Mouse (Mus musculus) stomach, embryonic 14.5 days (tissue): ENCODE data around the gene Fam110a. TPM values are rescaled to one million over a fixed set of nuclear protein-coding genes. Genes with fewer than 3 reads are reported as not detected.

Source experiments
- ATAC-seq: fragments of 200-750 bp; cut with Nextera tagmentation; 2 replicates; pipeline ENCODE4 v1.8.0; 2017; ENCODE audit warnings: low read depth, moderate TSS enrichment; ENCODE audit not compliant: insufficient number of reproducible peaks, insufficient read depth, low FRiP score
- H3K27ac ChIP-seq: fragments of 300-500 bp; sonication (generic); 2 replicates; pipeline ENCODE4 v1.5.1; 2014; ENCODE audit warnings: mild to moderate bottlenecking, low read length, moderate library complexity, mixed read lengths
- H3K27me3 ChIP-seq: fragments of 300-500 bp; sonication (generic); 2 replicates; pipeline ENCODE4 v1.6.1; 2014; ENCODE audit warnings: low read length, control low read depth, mixed read lengths; ENCODE audit not compliant: control insufficient read depth, insufficient read depth
- H3K36me3 ChIP-seq: fragments of 300-500 bp; sonication (generic); 2 replicates; pipeline ENCODE4 v1.6.1; 2014; ENCODE audit warnings: mild to moderate bottlenecking, control low read depth, low read length, moderate library complexity, mixed read lengths; ENCODE audit not compliant: control insufficient read depth, insufficient read depth
- H3K4me1 ChIP-seq: fragments of 300-500 bp; sonication (generic); 2 replicates; pipeline ENCODE4 v1.6.1; 2014; ENCODE audit warnings: low read length, control low read depth, mixed read lengths; ENCODE audit not compliant: control insufficient read depth, insufficient read depth
- H3K4me2 ChIP-seq: fragments of 300-500 bp; sonication (generic); replicated peaks from 2 replicates; pipeline ENCODE4 v1.6.1; 2014; ENCODE audit warnings: low read depth, low read length, control low read depth
- H3K4me3 ChIP-seq: fragments of 300-500 bp; sonication (generic); 2 replicates; pipeline ENCODE4 v1.5.1; 2014; ENCODE audit warnings: low read depth, low read length, control low read depth
- H3K9ac ChIP-seq: fragments of 300-500 bp; sonication (generic); replicated peaks from 2 replicates; pipeline ENCODE4 v1.6.1; 2014; ENCODE audit warnings: low read depth, mild to moderate bottlenecking, control low read depth, low read length, moderate library complexity, mixed read lengths
- H3K9me3 ChIP-seq: fragments of 300-500 bp; sonication (generic); 2 replicates; pipeline ENCODE4 v1.6.1; 2016; ENCODE audit warnings: low read depth, low read length, control low read depth; ENCODE audit not compliant: control insufficient read depth
- WGBS: fragments of 180-500 bp; shearing (Covaris S2); extraction: QIAGEN DNeasy Blood & Tissue Kit; methylation state at CpG from one replicate; pipeline ENCODE4 v1.1.7; 2014; 5-methylcytosine and 5-hydroxymethylcytosine counted together
- polyA plus RNA-seq: library from polyadenylated mRNA; unstranded; fragments of >200 nt; fragmentation: Nextera tagmentation; extraction: Ambion mirVana; gene quantifications from 2 replicates; pipeline ENCODE4 v1.2.1, GENCODE M21; 2014

Gene Fam110a
- polyA plus RNA-seq, 1 experiment from 2014 or later: 27.4 TPM

GRCm38 (mm10) chr2:151944106-151944505, 35.9 kb downstream of the Fam110a start:
- H3K4me1 ChIP-seq: no peaks in the 10 kb centered on the region
- H3K27ac ChIP-seq: no peak overlapping the region
- 85% methylated on average over 2 of the region's 2 CpGs for WGBS
- no peak for ATAC-seq
- no peak overlapping the region for H3K9ac ChIP-seq
- H3K4me2 ChIP-seq: no peak overlapping the region
- no peaks in the 10 kb centered on the region for H3K36me3 ChIP-seq
- no peaks in the 10 kb centered on the region for H3K9me3 ChIP-seq
- H3K27me3 ChIP-seq: no peaks in the 10 kb centered on the region
- H3K4me3 ChIP-seq: no peak overlapping the region

GRCm38 (mm10) chr2:151941269-151941668, 38.8 kb downstream of the Fam110a start:
- no peaks in the 10 kb centered on the region for H3K27me3 ChIP-seq
- WGBS: 19% methylated on average over 2 of the region's 2 CpGs
- H3K4me2 ChIP-seq: no peak overlapping the region
- H3K27ac ChIP-seq: no peak overlapping the region
- H3K9ac ChIP-seq: no peak overlapping the region
- H3K4me1 ChIP-seq: 0 out of 2 replicates have a peak, but pooled peaks cover 9% of the 10 kb centered on the region
- no peak overlapping the region for H3K4me3 ChIP-seq
- ATAC-seq: no peak
- H3K9me3 ChIP-seq: no peaks in the 10 kb centered on the region
- no peaks in the 10 kb centered on the region for H3K36me3 ChIP-seq

GRCm38 (mm10) chr2:151939651-151940420, 40.2 kb downstream of the Fam110a start:
- Histone ChIP-seq H3K9me3 (no peaks in the 10 kb centered on the region), H3K4me2 (no peak overlapping the region), H3K4me1 (0 out of 2 replicates have a peak, but pooled peaks cover 9% of the 10 kb centered on the region), H3K9ac (no peak overlapping the region), H3K4me3 (no peak overlapping the region), H3K27me3 (no peaks in the 10 kb centered on the region), H3K36me3 (no peaks in the 10 kb centered on the region), H3K27ac (no peak overlapping the region)
- no peak for ATAC-seq
- WGBS: 80% methylated on average over 5 of the region's 5 CpGs

GRCm38 (mm10) chr2:151938780-151939200, 41.2 kb downstream of the Fam110a start:
- peak; percentile 73; the same call in 1 of the 2 replicates for ATAC-seq
- Histone ChIP-seq H3K9me3 (no peaks in the 10 kb centered on the region), H3K9ac (no peak overlapping the region), H3K4me2 (no peak overlapping the region), H3K27ac (peak overlapping the region; percentile 35; the same call in 1 of the 2 replicates), H3K27me3 (no peaks in the 10 kb centered on the region), H3K4me3 (no peak overlapping the region), H3K4me1 (0 out of 2 replicates have a peak, but pooled peaks cover 9% of the 10 kb centered on the region), H3K36me3 (no peaks in the 10 kb centered on the region)
- WGBS: 25% methylated on average over 11 of the region's 11 CpGs

GRCm38 (mm10) chr2:151937893-151938292, 42.1 kb downstream of the Fam110a start:
- no peak for ATAC-seq
- Histone ChIP-seq H3K27ac (no peak overlapping the region), H3K4me1 (0 out of 2 replicates have a peak, but pooled peaks cover 9% of the 10 kb centered on the region), H3K9ac (no peak overlapping the region), H3K4me2 (no peak overlapping the region), H3K27me3 (no peaks in the 10 kb centered on the region), H3K36me3 (no peaks in the 10 kb centered on the region), H3K9me3 (no peaks in the 10 kb centered on the region), H3K4me3 (no peak overlapping the region)
- WGBS: 59% methylated on average over 3 of the region's 3 CpGs

GRCm38 (mm10) chr2:151930389-151931074, 49.5 kb downstream of the Fam110a start:
- no peaks in the 10 kb centered on the region for H3K36me3 ChIP-seq
- no peak overlapping the region for H3K4me2 ChIP-seq
- 34% methylated on average over 7 of the region's 7 CpGs for WGBS

GRCm38 (mm10) chr2:151927103-151927502, 52.9 kb downstream of the Fam110a start:
- no peaks in the 10 kb centered on the region for H3K27me3 ChIP-seq
- no peaks in the 10 kb centered on the region for H3K9me3 ChIP-seq
- H3K4me3 ChIP-seq: no peak overlapping the region
- ATAC-seq: no peak
- H3K27ac ChIP-seq: no peak overlapping the region
- no peaks in the 10 kb centered on the region for H3K36me3 ChIP-seq
- H3K9ac ChIP-seq: no peak overlapping the region
- WGBS: 80% methylated on average over 11 of the region's 11 CpGs
- no peak overlapping the region for H3K4me2 ChIP-seq
- no peaks in the 10 kb centered on the region for H3K4me1 ChIP-seq

More at GRCm38 (mm10) chr2:151930389-151931074, 49.5 kb downstream of the Fam110a start:
- Histone ChIP-seq H3K9ac (no peak overlapping the region), H3K4me3 (no peak overlapping the region), H3K27ac (no peak overlapping the region), H3K4me1 (no peaks in the 10 kb centered on the region), H3K9me3 (no peaks in the 10 kb centered on the region), H3K27me3 (no peaks in the 10 kb centered on the region)
- ATAC-seq: no peak

GRCm38 (mm10) chr2:151925715-151926114, 54.3 kb downstream of the Fam110a start:
- Histone ChIP-seq H3K36me3 (no peaks in the 10 kb centered on the region), H3K27me3 (no peaks in the 10 kb centered on the region), H3K4me3 (no peak overlapping the region), H3K9me3 (no peaks in the 10 kb centered on the region), H3K9ac (no peak overlapping the region), H3K27ac (no peak overlapping the region), H3K4me1 (no peaks in the 10 kb centered on the region), H3K4me2 (no peak overlapping the region)
- WGBS: 56% methylated on average over 4 of the region's 4 CpGs
- no peak for ATAC-seq
